Mouse (Mus musculus): ENCODE measurements around the gene Ube2c. TPM values are rescaled to one million over a fixed set of nuclear protein-coding genes. Genes with fewer than 3 reads are reported as not detected.

Gene Ube2c
- total RNA-seq, 1 experiment = 159 TPM

DNA sequence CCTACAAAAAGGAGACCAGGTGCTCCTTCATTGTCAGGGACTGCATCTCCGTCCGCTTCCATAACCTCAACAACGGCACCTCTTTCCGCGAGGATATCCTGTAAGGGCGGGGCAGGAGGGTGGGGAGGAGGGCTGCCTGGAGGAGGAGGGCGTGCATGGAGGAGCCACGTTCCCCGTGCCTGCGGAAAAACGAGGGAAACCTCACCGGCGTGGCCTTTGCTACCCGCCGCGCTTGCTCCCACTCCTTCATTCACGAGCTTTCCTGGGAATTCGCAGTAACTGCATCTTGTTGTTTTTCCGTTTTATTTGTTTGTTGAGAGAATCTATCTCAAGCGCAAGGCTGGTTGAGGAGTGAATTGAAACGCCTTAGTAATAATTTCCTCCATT lies 35.6 kb downstream of the Ube2c start:
- Histone ChIP-seq H3K4me3 (ENCODE audit: insufficient read depth in 1 of 2, low read depth in 1 of 2, low read length in 2 of 2, poor library complexity in 1 of 2, severe bottlenecking in 1 of 2) (peak overlapping the region; percentile 75 to 78), H3K9me3 (ENCODE audit: control insufficient read depth, insufficient read depth, low read depth, low read length) (no peaks in the 10 kb centered on the region), H3K9ac (ENCODE audit: insufficient read depth, low read depth, low read length, poor library complexity, severe bottlenecking) (peak overlapping the region; percentile 75), H3K4me1 (ENCODE audit: control insufficient read depth in 2 of 2, insufficient read depth in 2 of 2, low read length in 2 of 2, poor library complexity in 1 of 2) (peaks cover 0 to 11% of the 10 kb centered on the region in 2 experiments; a peak in 2 of 4 replicates), H3K27ac (ENCODE audit: insufficient read depth, low read depth, low read length, poor library complexity, severe bottlenecking) (peak overlapping the region; percentile 69), H3K36me3 (ENCODE audit: control insufficient read depth, insufficient read depth, low read length, poor library complexity, severe bottlenecking) (peaks cover 9% of the 10 kb centered on the region; the same call in 1 of the 2 replicates)
- no peak for TF ChIP-seq ZNF384 (IDR thresholded peaks at IDR 0.05; ENCODE audit: low read depth, low read length)
- no peak for TF ChIP-seq HCFC1 (IDR thresholded peaks at IDR 0.05; ENCODE audit: borderline replicate concordance, insufficient read depth, low read length)
- TF ChIP-seq CHD2 (IDR thresholded peaks at IDR 0.05; ENCODE audit: low read depth, low read length) = no peak
- TF ChIP-seq ZC3H11A (IDR thresholded peaks at IDR 0.05; ENCODE audit: borderline replicate concordance, low read depth, low read length) = no peak
- no peak for TF ChIP-seq MAFK (IDR thresholded peaks at IDR 0.05; ENCODE audit: insufficient read depth, low read depth, low read length)
- in situ Hi-C loops (cut with MboI; ENCODE audit: low sequenced_read_pairs in 2 of 2, unreplicated experiment in 2 of 2) = no loop called here
- no peak for DNase-seq (ENCODE audit: low read depth, low spot score)

DNA sequence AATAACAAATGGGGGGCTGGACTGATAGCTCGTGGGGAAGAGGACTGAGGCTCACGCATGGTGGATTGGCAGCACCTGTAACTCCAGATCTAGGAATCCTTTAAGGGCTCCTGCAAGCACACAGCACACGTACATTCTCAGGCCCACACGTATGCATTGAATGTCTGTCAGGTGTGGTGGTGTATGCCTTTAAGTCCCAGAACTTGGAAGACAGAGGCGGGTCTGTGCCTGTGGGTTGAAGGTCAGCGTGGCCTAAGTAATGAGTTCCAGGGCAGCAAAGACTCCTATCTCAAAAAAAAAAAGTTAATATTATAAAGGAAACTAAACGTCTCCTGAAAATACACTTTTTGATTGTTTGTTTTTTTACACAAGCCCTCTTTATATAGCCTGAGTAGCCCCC lies 36.9 kb downstream of the Ube2c start:
- Histone ChIP-seq H3K9ac (ENCODE audit: insufficient read depth, low read depth, low read length, poor library complexity, severe bottlenecking) (no peak overlapping the region), H3K9me3 (ENCODE audit: control insufficient read depth, insufficient read depth, low read depth, low read length) (no peaks in the 10 kb centered on the region), H3K4me3 (ENCODE audit: insufficient read depth in 1 of 2, low read depth in 1 of 2, low read length in 2 of 2, poor library complexity in 1 of 2, severe bottlenecking in 1 of 2) (no peak overlapping the region; a peak in 1 of 4 replicates), H3K36me3 (ENCODE audit: control insufficient read depth, insufficient read depth, low read length, poor library complexity, severe bottlenecking) (peaks cover 9% of the 10 kb centered on the region; the same call in 1 of the 2 replicates), H3K4me1 (ENCODE audit: control insufficient read depth in 2 of 2, insufficient read depth in 2 of 2, low read length in 2 of 2, poor library complexity in 1 of 2) (peaks cover 0 to 11% of the 10 kb centered on the region in 2 experiments; a peak in 2 of 4 replicates), H3K27ac (ENCODE audit: insufficient read depth, low read depth, low read length, poor library complexity, severe bottlenecking) (no peak overlapping the region)
- TF ChIP-seq CHD2 (IDR thresholded peaks at IDR 0.05; ENCODE audit: low read depth, low read length) = no peak
- no peak for TF ChIP-seq MAFK (IDR thresholded peaks at IDR 0.05; ENCODE audit: insufficient read depth, low read depth, low read length)
- no peak for TF ChIP-seq ZC3H11A (IDR thresholded peaks at IDR 0.05; ENCODE audit: borderline replicate concordance, low read depth, low read length)
- TF ChIP-seq ZNF384 (IDR thresholded peaks at IDR 0.05; ENCODE audit: low read depth, low read length) = no peak
- TF ChIP-seq HCFC1 (IDR thresholded peaks at IDR 0.05; ENCODE audit: borderline replicate concordance, insufficient read depth, low read length) = no peak
- DNase-seq (ENCODE audit: low read depth, low spot score) = no peak
- in situ Hi-C loops (cut with MboI; ENCODE audit: low sequenced_read_pairs in 2 of 2, unreplicated experiment in 2 of 2) = no loop called here

DNA sequence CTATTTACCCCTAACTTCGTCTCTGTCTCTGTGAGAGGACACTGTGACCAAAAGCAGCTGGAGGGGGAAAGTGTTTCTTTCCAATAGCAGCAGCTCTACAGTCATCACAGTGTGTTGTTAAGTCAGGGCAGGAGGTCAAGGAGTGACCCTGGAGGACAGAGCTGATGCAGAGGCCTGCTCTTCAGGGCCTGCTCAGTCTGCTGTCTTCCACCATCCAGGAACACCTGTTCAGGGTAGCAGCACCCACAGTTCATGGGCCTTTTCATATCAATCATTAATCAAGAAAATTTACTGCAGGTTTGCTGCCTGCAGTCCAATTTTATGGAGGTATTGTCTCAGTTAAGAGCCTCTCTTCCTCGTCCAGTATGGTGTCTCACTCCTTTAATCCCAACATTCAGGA lies 43.9 kb downstream of the Ube2c start:
- Histone ChIP-seq H3K4me1 (ENCODE audit: control insufficient read depth in 2 of 2, insufficient read depth in 2 of 2, low read length in 2 of 2, poor library complexity in 1 of 2) (peaks cover 7 to 20% of the 10 kb centered on the region in 2 experiments; a peak in 3 of 4 replicates), H3K4me3 (ENCODE audit: insufficient read depth in 1 of 2, low read depth in 1 of 2, low read length in 2 of 2, poor library complexity in 1 of 2, severe bottlenecking in 1 of 2) (no peak overlapping the region), H3K27ac (ENCODE audit: insufficient read depth, low read depth, low read length, poor library complexity, severe bottlenecking) (no peak overlapping the region), H3K9me3 (ENCODE audit: control insufficient read depth, insufficient read depth, low read depth, low read length) (no peaks in the 10 kb centered on the region), H3K9ac (ENCODE audit: insufficient read depth, low read depth, low read length, poor library complexity, severe bottlenecking) (no peak overlapping the region), H3K36me3 (ENCODE audit: control insufficient read depth, insufficient read depth, low read length, poor library complexity, severe bottlenecking) (peaks cover 16% of the 10 kb centered on the region; the same call in 1 of the 2 replicates)
- DNase-seq (ENCODE audit: low read depth, low spot score) = no peak
- in situ Hi-C loops (cut with MboI; ENCODE audit: low sequenced_read_pairs in 2 of 2, unreplicated experiment in 2 of 2) = no loop called here
- TF ChIP-seq CHD2 (IDR thresholded peaks at IDR 0.05; ENCODE audit: low read depth, low read length) = no peak
- TF ChIP-seq HCFC1 (IDR thresholded peaks at IDR 0.05; ENCODE audit: borderline replicate concordance, insufficient read depth, low read length) = no peak
- TF ChIP-seq ZC3H11A (IDR thresholded peaks at IDR 0.05; ENCODE audit: borderline replicate concordance, low read depth, low read length) = no peak
- TF ChIP-seq MAFK (IDR thresholded peaks at IDR 0.05; ENCODE audit: insufficient read depth, low read depth, low read length) = no peak
- no peak for TF ChIP-seq ZNF384 (IDR thresholded peaks at IDR 0.05; ENCODE audit: low read depth, low read length)

DNA sequence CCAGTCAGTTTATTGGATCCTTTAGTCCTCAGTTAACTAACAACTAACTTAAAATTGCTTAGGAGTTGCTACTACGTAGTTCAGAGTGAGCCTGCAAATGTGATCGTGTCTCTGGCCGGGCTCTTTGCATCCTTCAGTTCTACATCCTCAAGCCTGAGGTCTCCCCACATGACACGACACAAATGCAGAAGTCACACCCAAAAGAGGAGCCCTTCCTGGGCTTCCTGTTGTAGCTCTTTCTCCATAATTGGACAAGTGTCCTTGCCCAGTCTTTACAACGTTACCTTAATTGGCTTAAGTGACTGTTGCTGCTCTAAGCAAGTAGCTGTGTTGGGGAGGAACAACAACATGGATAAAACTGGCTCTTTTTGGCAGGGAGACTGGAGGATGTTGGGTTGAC lies 45.6 kb downstream of the Ube2c start:
- TF ChIP-seq HCFC1 (IDR thresholded peaks at IDR 0.05; ENCODE audit: borderline replicate concordance, insufficient read depth, low read length) (no peak), ZC3H11A (IDR thresholded peaks at IDR 0.05; ENCODE audit: borderline replicate concordance, low read depth, low read length) (no peak), ZNF384 (IDR thresholded peaks at IDR 0.05; ENCODE audit: low read depth, low read length) (no peak), CHD2 (IDR thresholded peaks at IDR 0.05; ENCODE audit: low read depth, low read length) (no peak), MAFK (IDR thresholded peaks at IDR 0.05; ENCODE audit: insufficient read depth, low read depth, low read length) (no peak)
- DNase-seq (ENCODE audit: low read depth, low spot score) = no peak
- no peaks in the 10 kb centered on the region for H3K9me3 ChIP-seq (ENCODE audit: control insufficient read depth, insufficient read depth, low read depth, low read length)
- H3K4me3 ChIP-seq (ENCODE audit: insufficient read depth in 1 of 2, low read depth in 1 of 2, low read length in 2 of 2, poor library complexity in 1 of 2, severe bottlenecking in 1 of 2) = no peak overlapping the region
- in situ Hi-C loops (cut with MboI; ENCODE audit: low sequenced_read_pairs in 2 of 2, unreplicated experiment in 2 of 2) = no loop called here
- H3K36me3 ChIP-seq (ENCODE audit: control insufficient read depth, insufficient read depth, low read length, poor library complexity, severe bottlenecking) = peaks cover 15% of the 10 kb centered on the region; the same call in 1 of the 2 replicates
- no peak overlapping the region for H3K27ac ChIP-seq (ENCODE audit: insufficient read depth, low read depth, low read length, poor library complexity, severe bottlenecking)
- no peak overlapping the region for H3K9ac ChIP-seq (ENCODE audit: insufficient read depth, low read depth, low read length, poor library complexity, severe bottlenecking)
- H3K4me1 ChIP-seq (ENCODE audit: control insufficient read depth in 2 of 2, insufficient read depth in 2 of 2, low read length in 2 of 2, poor library complexity in 1 of 2) = peaks cover 7 to 20% of the 10 kb centered on the region in 2 experiments; a peak in 3 of 4 replicates

All from ES-E14 (cell line).